Mouse (Mus musculus) gastrocnemius, postnatal 36 days (tissue): ENCODE measurements around the gene Tex12. TPM values are rescaled to one million over a fixed set of nuclear protein-coding genes. Genes with fewer than 3 reads are reported as not detected.

Experiments
- DNase-seq, 2 experiments: peaks; one replicate each; pipeline ENCODE4 v3.0.0; 2022
- intact Hi-C: fragments of 180-260 bp; cut with DNase I; formaldehyde crosslinking; loops from one replicate; pipeline ENCODE4 v1.15.1; 2025
- total RNA-seq, 2 experiments: library from RNA; stranded (reverse); gene quantifications; 2 replicates each; pipeline ENCODE4 v1.2.3; 2021

The Tex12 gene
- total RNA-seq, 2 experiments from 2014 or later = not detected

GRCm38 (mm10) chr9:50521562-50521961 is 39.6 kb downstream of the Tex12 start:
- DNase-seq = no peak
- intact Hi-C loops = no loop called here

- intact Hi-C loops = no loop called here
- no peak for DNase-seq
Observed at GRCm38 (mm10) chr9:50520748-50521147, 40.4 kb downstream of the Tex12 start.

GRCm38 (mm10) chr9:50518781-50519180 is 42.3 kb downstream of the Tex12 start:
- intact Hi-C loops = no loop called here
- DNase-seq = no peak

GRCm38 (mm10) chr9:50515462-50515861 is 45.7 kb downstream of the Tex12 start:
- DNase-seq = no peak
- intact Hi-C loops = no loop called here

- no peak for DNase-seq
- intact Hi-C loops = no loop called here
Observed at GRCm38 (mm10) chr9:50507570-50507969, 53.6 kb downstream of the Tex12 start.

Other genes starting within 250 kb of the Tex12 start
- 100 to 1,000 TPM; 347 to 480 TPM for gene Rpl10-ps3, start 216.4 kb downstream of the Tex12 start, total RNA-seq
- not detected for gene Plet1, start 66.8 kb downstream of the Tex12 start, total RNA-seq
- 10 to 100 TPM in 1 of 2 experiments, 1 to 10 TPM in 1; 9.5 to 10.0 TPM for gene Pts, start 32.6 kb downstream of the Tex12 start, total RNA-seq
- gene Il18, start 6.5 kb downstream of the Tex12 start, total RNA-seq = 1 to 10 TPM in 1 of 2 experiments, under 1 TPM in 1; 0.87 to 1.4 TPM
- gene Bco2, start 6.1 kb downstream of the Tex12 start, total RNA-seq = under 1 TPM in 1 of 2 experiments, not detected in 1; 0.36 TPM
- gene Sdhd, start 42.5 kb upstream of the Tex12 start, total RNA-seq = 100 to 1,000 TPM; 313 to 336 TPM
- gene Timm8b, start 42.6 kb upstream of the Tex12 start, total RNA-seq = 100 to 1,000 TPM; 184 to 202 TPM
- gene Pih1d2, start 56.0 kb upstream of the Tex12 start, total RNA-seq = under 1 TPM in 1 of 2 experiments, not detected in 1; 0.96 TPM
- 10 to 100 TPM in 1 of 2 experiments, 1 to 10 TPM in 1; 8.1 to 11.4 TPM for gene Nkapd1, start 56.1 kb upstream of the Tex12 start, total RNA-seq
- 100 to 1,000 TPM; 207 to 232 TPM for gene Dlat, start 98.5 kb upstream of the Tex12 start, total RNA-seq
- 1 to 10 TPM; 1.4 to 3.5 TPM for gene Dixdc1, start 178.2 kb upstream of the Tex12 start, total RNA-seq
- gene 2310030G06Rik, start 185.2 kb upstream of the Tex12 start, total RNA-seq = 1 to 10 TPM; 1.8 to 4.2 TPM
- 1,000 to 10,000 TPM; 1,018 to 1,083 TPM for gene Cryab, start 190.0 kb upstream of the Tex12 start, total RNA-seq
- gene Hspb2, start 191.0 kb upstream of the Tex12 start, total RNA-seq = 100 to 1,000 TPM; 118 to 134 TPM
- 1 to 10 TPM; 4.3 to 4.6 TPM for gene Fdxacb1, start 206.9 kb upstream of the Tex12 start, total RNA-seq
- gene Alg9, start 213.7 kb upstream of the Tex12 start, total RNA-seq = 10 to 100 TPM in 1 of 2 experiments, 1 to 10 TPM in 1; 7.1 to 10.2 TPM
- 10 to 100 TPM in 1 of 2 experiments, 1 to 10 TPM in 1; 9.8 to 11.2 TPM for gene 1110032A03Rik, start 214.2 kb upstream of the Tex12 start, total RNA-seq